Mouse (Mus musculus) forebrain, embryonic 11.5 days (tissue): ENCODE data around the gene Arf6. TPM values are rescaled to one million over a fixed set of nuclear protein-coding genes. Genes with fewer than 3 reads are reported as not detected.

ENCODE experiments used
- ATAC-seq: fragments of 200-750 bp; cut with Nextera tagmentation; replicated peaks from 2 replicates; pipeline ENCODE4 v1.8.0; 2017; ENCODE audit warnings: moderate TSS enrichment; ENCODE audit not compliant: low FRiP score
- DNase-seq: peaks from one replicate; pipeline ENCODE4 v3.0.0-alpha.2; 2017; ENCODE audit warnings: low spot score
- H3K27ac ChIP-seq: fragments of 300-500 bp; sonication (generic); 2 replicates; pipeline ENCODE4 v1.5.1; 2014; ENCODE audit warnings: low read depth, low read length
- H3K27me3 ChIP-seq: fragments of 300-500 bp; sonication (generic); 2 replicates; pipeline ENCODE4 v1.6.1; 2014; ENCODE audit warnings: mild to moderate bottlenecking, low read length, mixed read lengths; ENCODE audit not compliant: control insufficient read depth, insufficient read depth
- H3K36me3 ChIP-seq: fragments of 300-500 bp; sonication (generic); 2 replicates; pipeline ENCODE4 v1.6.1; 2014; ENCODE audit warnings: mild to moderate bottlenecking, low read length, moderate library complexity, mixed read lengths; ENCODE audit not compliant: control insufficient read depth, insufficient read depth
- H3K4me1 ChIP-seq: fragments of 300-500 bp; sonication (generic); replicated peaks from 2 replicates; pipeline ENCODE4 v1.6.1; 2014; ENCODE audit warnings: low read length, mixed read lengths; ENCODE audit not compliant: control insufficient read depth, insufficient read depth
- H3K4me2 ChIP-seq: fragments of 300-500 bp; sonication (generic); 2 replicates; pipeline ENCODE4 v1.6.1; 2014; ENCODE audit warnings: low read depth, mild to moderate bottlenecking, low read length, moderate library complexity, mixed read lengths; ENCODE audit not compliant: severe bottlenecking
- H3K4me3 ChIP-seq: fragments of 300-500 bp; sonication (generic); 2 replicates; pipeline ENCODE4 v1.5.1; 2014; ENCODE audit warnings: low read depth, low read length
- H3K9ac ChIP-seq: fragments of 300-500 bp; sonication (generic); 2 replicates; pipeline ENCODE4 v1.6.1; 2014; ENCODE audit warnings: low read length
- H3K9me3 ChIP-seq: fragments of 300-500 bp; sonication (generic); 2 replicates; pipeline ENCODE4 v1.6.1; 2016; ENCODE audit warnings: low read length, mixed read lengths; ENCODE audit not compliant: control insufficient read depth
- WGBS: fragments of 180-500 bp; shearing (Covaris S2); extraction: QIAGEN DNeasy Blood & Tissue Kit; methylation state at CpG from one replicate; pipeline ENCODE4 v1.1.7; 2014; 5-methylcytosine and 5-hydroxymethylcytosine counted together
- polyA plus RNA-seq: library from polyadenylated mRNA; unstranded; fragments of >200 nt; fragmentation: Nextera tagmentation; extraction: Ambion mirVana; gene quantifications from 2 replicates; pipeline ENCODE4 v1.2.1, GENCODE M21; 2014

Gene Arf6
- polyA plus RNA-seq, 1 experiment from 2014 or later, result 48.7 TPM

- 86% methylated on average over 10 of the region's 10 CpGs for WGBS
- Histone ChIP-seq H3K9ac (no peak overlapping the region), H3K9me3 (no peaks in the 10 kb centered on the region), H3K4me2 (no peak overlapping the region), H3K4me3 (no peak overlapping the region), H3K36me3 (no peaks in the 10 kb centered on the region), H3K4me1 (no peaks in the 10 kb centered on the region), H3K27me3 (no peaks in the 10 kb centered on the region), H3K27ac (no peak overlapping the region)
- DNase-seq (no peak), ATAC-seq (no peak)
Observed at GRCm38 (mm10) chr12:69393076-69393475, 21.1 kb downstream of the Arf6 start.

- Histone ChIP-seq H3K36me3 (no peaks in the 10 kb centered on the region), H3K27ac (no peak overlapping the region), H3K4me1 (no peaks in the 10 kb centered on the region), H3K27me3 (no peaks in the 10 kb centered on the region), H3K4me3 (no peak overlapping the region), H3K4me2 (no peak overlapping the region), H3K9me3 (no peaks in the 10 kb centered on the region), H3K9ac (no peak overlapping the region)
- no peak for DNase-seq
- 84% methylated on average over 6 of the region's 6 CpGs for WGBS
- ATAC-seq, result no peak
Observed at GRCm38 (mm10) chr12:69394456-69394855, 22.5 kb downstream of the Arf6 start.

GRCm38 (mm10) chr12:69400367-69400766, 28.4 kb downstream of the Arf6 start:
- Histone ChIP-seq H3K36me3 (no peaks in the 10 kb centered on the region), H3K4me3 (no peak overlapping the region), H3K27me3 (no peaks in the 10 kb centered on the region), H3K4me1 (no peaks in the 10 kb centered on the region), H3K4me2 (no peak overlapping the region), H3K9me3 (no peaks in the 10 kb centered on the region), H3K27ac (no peak overlapping the region), H3K9ac (no peak overlapping the region)
- ATAC-seq, result no peak
- no peak for DNase-seq
- 85% methylated on average over 4 of the region's 4 CpGs for WGBS

- Histone ChIP-seq H3K4me3 (no peak overlapping the region), H3K27me3 (no peaks in the 10 kb centered on the region), H3K9me3 (no peaks in the 10 kb centered on the region), H3K36me3 (no peaks in the 10 kb centered on the region), H3K27ac (no peak overlapping the region), H3K4me2 (no peak overlapping the region), H3K4me1 (no peaks in the 10 kb centered on the region), H3K9ac (no peak overlapping the region)
- 59% methylated on average over 2 of the region's 2 CpGs for WGBS
- DNase-seq (no peak), ATAC-seq (no peak)
Observed at GRCm38 (mm10) chr12:69400871-69401286, 28.9 kb downstream of the Arf6 start.

DNA sequence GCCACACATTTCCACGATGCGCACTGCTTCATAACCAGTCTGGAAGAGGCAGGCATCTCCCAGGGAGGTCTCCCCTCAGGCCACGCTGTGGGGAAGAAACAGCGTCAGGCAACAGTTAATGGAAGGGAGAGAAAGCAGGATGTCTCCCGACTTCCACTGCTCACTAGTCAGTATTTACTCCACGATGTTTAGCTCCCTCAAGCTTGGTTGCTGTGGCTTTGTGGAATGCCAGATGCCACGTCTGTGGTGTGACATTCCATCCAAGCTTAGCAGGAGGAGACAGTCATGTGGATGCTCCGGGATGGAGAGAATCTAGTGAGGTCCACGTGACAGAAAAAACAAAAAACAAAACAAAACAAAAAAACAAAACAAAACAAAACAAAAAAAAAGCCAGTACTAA, 30.1 kb downstream of the Arf6 start:
- no peaks in the 10 kb centered on the region for H3K4me1 ChIP-seq
- no peak for ATAC-seq
- H3K4me3 ChIP-seq, result no peak overlapping the region
- H3K27ac ChIP-seq, result no peak overlapping the region
- H3K27me3 ChIP-seq, result no peaks in the 10 kb centered on the region
- no peaks in the 10 kb centered on the region for H3K9me3 ChIP-seq
- no peak overlapping the region for H3K4me2 ChIP-seq
- no peaks in the 10 kb centered on the region for H3K36me3 ChIP-seq
- no peak for DNase-seq
- no peak overlapping the region for H3K9ac ChIP-seq
- 75% methylated on average over 9 of the region's 9 CpGs for WGBS

DNA sequence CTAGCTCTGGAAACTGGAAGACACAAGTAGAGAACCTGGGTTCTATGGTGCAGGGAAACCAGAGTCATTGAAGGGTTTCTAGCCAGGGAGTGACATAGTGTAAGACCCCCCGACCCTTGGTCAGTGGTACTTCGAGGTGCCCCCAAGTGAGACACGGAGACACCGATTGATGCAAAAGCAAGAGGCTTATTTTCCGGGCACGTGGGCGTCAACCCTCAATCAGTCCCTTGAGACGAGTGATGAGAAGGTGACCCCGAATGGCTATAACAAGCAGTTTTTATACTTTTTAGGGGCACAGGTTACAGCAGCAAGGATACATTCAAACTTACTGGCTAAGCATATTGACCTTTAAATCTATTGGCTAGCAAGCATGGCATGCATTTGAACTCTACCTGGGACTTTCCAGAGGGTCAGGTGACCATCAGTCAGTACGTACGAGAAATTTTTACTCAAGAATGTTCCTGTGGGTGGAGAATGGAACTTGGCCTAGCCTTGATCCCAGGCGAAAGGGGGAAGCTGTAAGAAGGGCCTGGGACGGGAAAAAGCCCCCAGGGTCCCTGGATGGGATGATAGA, 30.7 kb downstream of the Arf6 start:
- 90% methylated on average over 13 of the region's 13 CpGs for WGBS
- Histone ChIP-seq H3K9ac (no peak overlapping the region), H3K36me3 (no peaks in the 10 kb centered on the region), H3K27me3 (no peaks in the 10 kb centered on the region), H3K9me3 (no peaks in the 10 kb centered on the region), H3K27ac (no peak overlapping the region), H3K4me1 (no peaks in the 10 kb centered on the region), H3K4me3 (no peak overlapping the region), H3K4me2 (no peak overlapping the region)
- ATAC-seq, result no peak
- DNase-seq, result no peak

DNA sequence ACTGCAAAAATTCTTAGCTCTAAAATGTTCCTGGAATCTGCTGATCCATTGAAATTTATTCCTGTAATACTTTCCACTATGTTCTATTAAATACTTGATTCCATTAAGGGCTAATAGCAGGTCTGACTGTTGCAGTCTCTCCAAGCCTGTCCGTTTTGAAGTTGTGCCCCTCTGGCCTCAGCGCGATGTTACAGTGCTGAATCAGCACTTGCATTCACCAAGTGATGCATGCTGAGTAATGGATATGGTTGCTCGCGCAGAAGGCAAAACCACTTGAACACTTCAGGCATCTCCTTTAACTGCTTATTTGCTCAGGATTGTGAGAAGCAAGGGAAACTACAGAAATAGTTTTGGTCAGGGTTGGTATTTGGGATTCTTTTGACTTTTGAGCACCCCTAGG, 38.8 kb downstream of the Arf6 start:
- H3K27me3 ChIP-seq, result no peaks in the 10 kb centered on the region
- H3K4me3 ChIP-seq, result no peak overlapping the region
- no peak overlapping the region for H3K27ac ChIP-seq
- ATAC-seq, result no peak
- H3K9me3 ChIP-seq, result no peaks in the 10 kb centered on the region
- DNase-seq, result no peak
- H3K4me1 ChIP-seq, result no peaks in the 10 kb centered on the region
- no peak overlapping the region for H3K4me2 ChIP-seq
- 80% methylated on average over 5 of the region's 5 CpGs for WGBS
- H3K36me3 ChIP-seq, result no peaks in the 10 kb centered on the region
- H3K9ac ChIP-seq, result no peak overlapping the region

DNA sequence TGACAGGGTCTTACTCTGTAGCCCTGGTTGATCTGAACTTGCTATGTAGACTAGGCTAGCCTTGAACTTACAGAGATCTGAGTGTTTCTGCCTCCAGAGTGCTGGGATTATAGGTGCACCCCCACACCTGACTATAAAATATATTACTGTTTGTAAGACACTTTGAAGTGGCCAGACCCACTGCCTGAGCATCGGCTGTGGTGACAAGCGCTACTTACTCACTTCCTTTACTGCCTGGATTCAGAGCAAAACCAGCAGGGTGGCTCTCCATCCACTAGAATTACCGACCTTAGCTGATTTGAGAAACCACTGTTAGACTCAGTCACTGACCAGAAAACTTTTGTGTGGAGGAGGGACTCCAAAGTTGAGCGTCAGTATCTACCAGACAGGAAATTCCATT, 40.0 kb downstream of the Arf6 start:
- Histone ChIP-seq H3K9ac (no peak overlapping the region), H3K27ac (no peak overlapping the region), H3K4me2 (no peak overlapping the region), H3K27me3 (no peaks in the 10 kb centered on the region), H3K9me3 (no peaks in the 10 kb centered on the region), H3K4me1 (no peaks in the 10 kb centered on the region), H3K36me3 (no peaks in the 10 kb centered on the region), H3K4me3 (no peak overlapping the region)
- ATAC-seq (no peak), DNase-seq (no peak)
- WGBS, result 63% methylated on average over 4 of the region's 4 CpGs

DNA sequence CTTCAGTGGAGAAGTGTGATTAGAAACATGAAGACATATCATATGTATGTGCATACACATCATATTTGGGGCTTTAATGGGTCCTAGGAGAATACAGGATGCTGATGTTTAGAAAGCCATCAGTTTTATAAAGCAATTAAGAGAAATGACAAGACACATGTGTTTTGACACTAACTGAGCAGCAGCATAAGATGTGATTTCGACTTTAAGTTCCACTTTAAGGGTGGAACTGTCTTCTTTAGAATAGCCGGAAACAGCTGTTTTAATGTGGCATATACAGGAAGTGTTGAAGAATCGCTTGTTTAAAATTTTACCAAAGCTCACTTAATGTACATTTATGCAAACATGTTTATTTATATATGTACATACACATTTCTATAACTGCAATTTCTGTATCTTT, 41.4 kb downstream of the Arf6 start:
- Histone ChIP-seq H3K36me3 (no peaks in the 10 kb centered on the region), H3K27me3 (no peaks in the 10 kb centered on the region), H3K27ac (no peak overlapping the region), H3K4me2 (no peak overlapping the region), H3K4me1 (no peaks in the 10 kb centered on the region), H3K4me3 (no peak overlapping the region), H3K9ac (no peak overlapping the region), H3K9me3 (no peaks in the 10 kb centered on the region)
- DNase-seq (no peak), ATAC-seq (no peak)
- WGBS, result 84% methylated on average over 3 of the region's 3 CpGs
